Mouse (Mus musculus) myocyte (in vitro differentiated cells): ENCODE data around the gene Swap70.

Source experiments
- MAX ChIP-seq: IDR thresholded peaks from one replicate; pipeline ENCODE4 v1.6.1; 2011; ENCODE audit warnings: low read depth, mild to moderate bottlenecking, control low read depth
- POLR2A ChIP-seq: IDR thresholded peaks from one replicate; pipeline ENCODE4 v1.6.1; 2011; ENCODE audit warnings: low read depth, mild to moderate bottlenecking, control low read depth, moderate library complexity; ENCODE audit not compliant: insufficient read length
- POLR2AphosphoS2 ChIP-seq: IDR thresholded peaks from one replicate; pipeline ENCODE4 v1.6.1; 2011; ENCODE audit warnings: low read depth, control low read depth; ENCODE audit not compliant: insufficient read length
- SRF ChIP-seq: IDR thresholded peaks from one replicate; pipeline ENCODE4 v1.6.1; 2011; ENCODE audit warnings: low read depth; ENCODE audit not compliant: control insufficient read depth, insufficient read length

GRCm38 (mm10) chr7:110181446-110181845 is 40.1 kb upstream of the Swap70 start:
- no peak for TF ChIP-seq POLR2A
- no peak for TF ChIP-seq MAX
- no peak for TF ChIP-seq POLR2AphosphoS2
- TF ChIP-seq SRF = no peak
